Mouse (Mus musculus): Measurements from ENCODE around the gene Slc24a2. TPM values are rescaled to one million over a fixed set of nuclear protein-coding genes. Genes with fewer than 3 reads are reported as not detected.

Slc24a2 gene
- polyA plus RNA-seq, 1 experiment from 2014 or later: 3.8 TPM

DNA sequence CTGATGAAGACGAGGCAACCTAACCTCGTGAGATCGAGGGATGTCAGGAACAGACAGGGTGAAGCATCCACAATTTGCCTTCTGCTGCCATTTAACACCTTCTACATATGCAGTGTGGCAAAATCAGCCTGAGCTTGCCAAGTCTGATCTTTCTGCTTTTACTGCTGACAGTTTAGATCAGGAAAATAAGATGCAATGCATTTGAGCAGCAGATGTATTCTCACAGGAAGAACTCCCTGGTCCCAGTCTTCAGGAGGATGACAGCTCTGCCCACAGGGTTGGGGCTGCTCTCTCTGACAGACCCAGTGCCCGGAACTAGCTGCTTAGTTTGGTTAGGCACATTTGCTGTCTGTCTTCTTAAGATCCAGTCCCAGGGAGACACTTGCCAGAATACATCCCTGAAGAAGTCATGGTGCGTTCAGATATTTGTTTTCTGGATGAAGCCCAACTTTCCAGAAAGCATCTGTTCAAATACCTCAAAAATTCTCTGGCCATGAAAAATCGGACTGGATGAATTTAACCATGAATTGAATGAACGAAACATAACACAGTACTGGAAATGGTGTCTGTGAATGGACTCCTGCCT, 188.8 kb downstream of the Slc24a2 start:
- 63% methylated on average over 7 of the region's 7 CpGs for WGBS

DNA sequence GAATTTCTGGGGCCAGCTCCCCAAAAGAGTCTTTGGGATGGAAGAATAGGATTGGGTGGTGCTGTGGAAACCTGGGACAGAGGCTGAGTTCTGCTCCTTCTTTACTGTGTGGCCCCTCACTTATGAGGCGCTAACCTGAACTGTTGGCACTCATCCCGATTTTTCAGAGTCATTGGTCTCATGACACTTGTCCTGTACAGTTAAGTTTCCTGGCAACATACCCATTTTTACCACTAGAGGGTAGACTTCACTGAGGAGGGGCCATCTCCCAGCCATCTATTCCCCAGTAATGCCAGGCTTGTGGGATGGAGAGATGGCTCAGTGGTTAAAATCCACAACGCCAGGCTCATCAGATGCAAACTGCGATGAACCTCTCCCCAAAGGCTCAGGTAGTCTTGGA, 192.7 kb downstream of the Slc24a2 start:
- Histone ChIP-seq H3K9ac (no peak overlapping the region), H3K9me3 (replicated peaks) (no peaks in the 10 kb centered on the region), H3K27me3 (no peaks in the 10 kb centered on the region), H3K4me2 (no peak overlapping the region), H3K36me3 (no peaks in the 10 kb centered on the region), H3K27ac (no peak overlapping the region), H3K4me3 (no peak overlapping the region), H3K4me1 (replicated peaks) (peaks cover 6% of the 10 kb centered on the region)
- 48% methylated on average over 4 of the region's 4 CpGs for WGBS
- no peak for ATAC-seq (replicated peaks; ENCODE audit: insufficient number of reproducible peaks, insufficient read depth, low FRiP score, low read depth)

More for the DNA sequence above, 188.8 kb downstream of the Slc24a2 start:
- Histone ChIP-seq H3K27me3 (no peaks in the 10 kb centered on the region), H3K4me1 (replicated peaks) (peaks cover 6% of the 10 kb centered on the region), H3K9me3 (replicated peaks) (no peaks in the 10 kb centered on the region), H3K9ac (no peak overlapping the region), H3K36me3 (no peaks in the 10 kb centered on the region), H3K4me3 (no peak overlapping the region), H3K4me2 (no peak overlapping the region), H3K27ac (no peak overlapping the region)
- no peak for ATAC-seq (replicated peaks; ENCODE audit: insufficient number of reproducible peaks, insufficient read depth, low FRiP score, low read depth)

DNA sequence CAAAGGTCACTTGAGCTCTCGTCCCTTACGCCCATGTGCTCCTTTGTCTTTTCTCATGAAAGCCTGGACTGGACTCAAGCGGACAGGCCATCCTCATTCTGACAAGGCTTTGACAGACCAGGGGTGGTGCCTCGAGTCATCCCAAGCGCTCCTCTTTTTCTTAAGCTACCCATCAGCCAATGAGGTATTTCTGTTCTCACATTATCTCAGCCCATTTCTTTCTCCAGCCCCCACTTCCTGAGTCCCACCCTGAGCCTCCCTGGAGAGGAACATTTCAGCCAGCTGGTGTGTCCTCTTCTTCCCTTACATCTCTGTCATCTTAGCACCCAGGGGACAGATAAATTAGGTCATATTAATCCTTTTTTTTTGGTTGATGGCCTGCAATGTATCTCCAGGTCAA, 193.8 kb downstream of the Slc24a2 start:
- Histone ChIP-seq H3K4me2 (no peak overlapping the region), H3K27ac (no peak overlapping the region), H3K27me3 (no peaks in the 10 kb centered on the region), H3K9me3 (replicated peaks) (no peaks in the 10 kb centered on the region), H3K4me1 (replicated peaks) (peaks cover 6% of the 10 kb centered on the region), H3K9ac (no peak overlapping the region), H3K36me3 (no peaks in the 10 kb centered on the region), H3K4me3 (no peak overlapping the region)
- ATAC-seq (replicated peaks; ENCODE audit: insufficient number of reproducible peaks, insufficient read depth, low FRiP score, low read depth): no peak
- 62% methylated on average over 5 of the region's 5 CpGs for WGBS

DNA sequence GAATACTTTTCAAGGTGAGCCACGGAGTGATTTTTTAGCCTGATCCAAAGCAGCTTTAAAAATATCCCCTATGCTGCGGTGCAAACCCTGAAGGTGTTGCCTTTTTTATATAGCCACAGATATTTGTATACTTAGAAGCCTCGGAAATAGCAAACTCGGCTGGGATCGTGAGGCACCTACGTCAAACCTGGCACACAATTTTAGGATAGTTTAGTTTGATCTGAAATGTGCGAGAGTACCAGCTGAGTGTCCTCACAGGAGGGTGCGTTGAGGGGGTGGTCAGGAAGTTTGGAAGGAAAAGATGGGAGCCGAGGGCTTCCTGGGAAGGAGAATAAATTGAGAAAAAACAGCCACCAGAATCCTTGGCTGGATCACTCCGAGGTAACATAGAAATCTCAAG, 194.6 kb downstream of the Slc24a2 start:
- Histone ChIP-seq H3K4me2 (no peak overlapping the region), H3K4me3 (no peak overlapping the region), H3K27ac (no peak overlapping the region), H3K36me3 (no peaks in the 10 kb centered on the region), H3K27me3 (no peaks in the 10 kb centered on the region), H3K9me3 (replicated peaks) (no peaks in the 10 kb centered on the region), H3K9ac (no peak overlapping the region), H3K4me1 (replicated peaks) (peaks cover 6% of the 10 kb centered on the region)
- WGBS: 80% methylated on average over 10 of the region's 10 CpGs
- no peak for ATAC-seq (replicated peaks; ENCODE audit: insufficient number of reproducible peaks, insufficient read depth, low FRiP score, low read depth)

DNA sequence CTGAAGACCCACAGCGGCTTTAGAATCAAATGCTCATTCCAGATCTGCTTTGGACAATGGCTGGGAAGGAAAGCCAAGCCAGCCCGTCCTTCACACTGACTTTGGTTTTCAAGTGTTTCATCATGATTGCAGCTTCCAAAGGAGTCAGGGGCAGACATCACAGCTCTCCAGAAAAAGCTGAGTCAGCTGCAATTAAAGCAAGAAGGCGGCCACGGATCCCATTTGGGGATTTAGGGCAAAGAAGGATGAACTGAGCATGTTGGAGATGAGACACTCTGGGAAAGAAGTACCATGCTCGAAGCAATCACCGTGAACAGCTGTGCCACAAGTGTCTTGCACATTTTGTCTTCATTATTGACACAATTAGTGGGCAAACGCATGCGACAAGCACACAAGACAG, 197.6 kb downstream of the Slc24a2 start:
- Histone ChIP-seq H3K27me3 (no peaks in the 10 kb centered on the region), H3K9ac (no peak overlapping the region), H3K9me3 (replicated peaks) (no peaks in the 10 kb centered on the region), H3K4me1 (replicated peaks) (peaks cover 4% of the 10 kb centered on the region), H3K4me2 (no peak overlapping the region), H3K4me3 (no peak overlapping the region), H3K27ac (no peak overlapping the region), H3K36me3 (no peaks in the 10 kb centered on the region)
- WGBS: 85% methylated on average over 8 of the region's 8 CpGs
- no peak for ATAC-seq (replicated peaks; ENCODE audit: insufficient number of reproducible peaks, insufficient read depth, low FRiP score, low read depth)

DNA sequence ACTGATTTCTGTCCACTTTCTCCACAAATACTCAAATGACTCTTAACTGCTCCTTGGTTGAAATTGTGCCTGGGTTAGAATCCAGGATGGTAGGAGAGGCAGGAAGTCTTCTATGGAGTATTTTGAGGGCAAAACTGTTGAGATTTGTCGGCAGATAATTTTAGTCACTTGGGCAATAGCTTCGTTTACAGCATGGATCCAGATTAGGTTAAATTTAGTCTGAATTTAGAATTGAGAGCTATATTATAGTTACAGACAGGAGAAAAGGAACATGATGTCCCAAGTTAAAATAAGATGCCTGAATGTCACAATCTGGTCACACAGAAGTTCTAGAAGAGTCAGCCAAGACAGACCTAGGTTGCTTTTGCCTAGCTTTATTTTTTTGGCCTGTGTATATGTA, 199.2 kb downstream of the Slc24a2 start:
- Histone ChIP-seq H3K4me3 (no peak overlapping the region), H3K27me3 (no peaks in the 10 kb centered on the region), H3K36me3 (no peaks in the 10 kb centered on the region), H3K4me2 (no peak overlapping the region), H3K9ac (no peak overlapping the region), H3K27ac (no peak overlapping the region), H3K4me1 (replicated peaks) (no peaks in the 10 kb centered on the region; the same call in 1 of the 2 replicates), H3K9me3 (replicated peaks) (no peaks in the 10 kb centered on the region)
- ATAC-seq (replicated peaks; ENCODE audit: insufficient number of reproducible peaks, insufficient read depth, low FRiP score, low read depth): no peak
- WGBS: 81% methylated on average over 2 of the region's 2 CpGs

DNA sequence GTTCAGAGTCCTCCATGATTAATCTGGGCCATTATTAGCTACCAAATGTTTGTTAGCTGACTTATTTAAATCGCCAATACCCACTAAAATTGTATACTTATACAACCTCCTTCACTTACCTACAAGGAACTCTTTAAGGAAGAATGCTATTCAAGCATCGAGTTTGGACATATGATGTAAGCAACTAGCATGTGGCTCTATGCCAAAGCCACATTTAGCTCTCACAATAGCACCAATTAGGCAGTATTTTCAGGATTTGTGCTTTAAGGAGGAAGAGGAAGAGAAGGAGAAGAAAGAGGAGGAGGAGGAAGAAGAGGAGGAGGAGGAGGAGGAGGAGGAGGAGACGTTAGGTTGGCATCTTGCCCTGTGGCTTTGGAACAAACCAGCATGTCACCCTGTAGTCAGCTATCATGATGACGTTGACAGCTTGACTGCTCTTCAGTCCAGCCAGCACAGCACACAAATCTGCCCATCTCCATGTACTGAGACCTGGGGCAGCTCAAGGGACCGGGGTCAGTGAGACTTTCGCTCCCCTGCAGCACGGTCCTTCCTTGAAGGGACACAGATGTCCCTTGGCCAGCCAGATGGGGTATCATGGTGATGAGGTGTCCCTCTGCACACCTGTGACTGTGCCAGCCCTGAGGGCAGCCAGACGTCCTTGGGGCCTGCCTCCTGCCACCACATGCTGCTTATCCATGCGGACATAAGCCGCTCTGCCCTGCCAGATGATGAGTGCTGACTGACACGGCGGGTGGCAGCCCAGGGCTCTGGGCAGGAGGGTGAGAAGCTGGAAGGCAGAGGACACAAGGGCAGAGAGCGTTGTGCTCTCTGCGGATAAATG, 203.7 kb downstream of the Slc24a2 start:
- Histone ChIP-seq H3K9me3 (replicated peaks) (no peaks in the 10 kb centered on the region), H3K27me3 (no peaks in the 10 kb centered on the region), H3K27ac (no peak overlapping the region), H3K4me3 (no peak overlapping the region), H3K4me1 (replicated peaks) (no peaks in the 10 kb centered on the region; the same call in 1 of the 2 replicates), H3K36me3 (no peaks in the 10 kb centered on the region), H3K9ac (no peak overlapping the region), H3K4me2 (no peak overlapping the region)
- peak; percentile 43; the same call in 1 of the 2 replicates for ATAC-seq (replicated peaks; ENCODE audit: insufficient number of reproducible peaks, insufficient read depth, low FRiP score, low read depth)
- WGBS: 56% methylated on average over 14 of the region's 14 CpGs

DNA sequence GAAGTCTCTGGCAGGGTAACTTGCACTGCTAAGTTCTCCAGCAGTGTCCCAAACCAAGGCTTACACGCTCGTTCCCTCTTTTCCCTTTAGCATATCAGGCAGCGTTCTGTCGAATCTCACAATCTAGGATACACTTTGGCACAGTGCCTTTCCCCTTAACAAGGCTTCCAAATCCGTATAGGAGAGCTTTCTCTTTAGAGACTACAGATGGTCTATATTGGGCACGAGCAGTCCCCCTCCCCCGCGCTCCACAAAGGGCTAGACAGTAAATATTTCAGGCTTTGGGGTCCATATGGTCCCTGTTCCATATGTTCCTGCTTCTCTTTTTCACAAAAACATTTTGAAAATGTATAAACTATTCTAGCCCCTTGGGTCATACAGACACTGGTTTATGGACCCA, 205.7 kb downstream of the Slc24a2 start:
- no peak overlapping the region for H3K4me2 ChIP-seq
- H3K27me3 ChIP-seq: no peaks in the 10 kb centered on the region
- WGBS: 71% methylated on average over 8 of the region's 8 CpGs

DNA sequence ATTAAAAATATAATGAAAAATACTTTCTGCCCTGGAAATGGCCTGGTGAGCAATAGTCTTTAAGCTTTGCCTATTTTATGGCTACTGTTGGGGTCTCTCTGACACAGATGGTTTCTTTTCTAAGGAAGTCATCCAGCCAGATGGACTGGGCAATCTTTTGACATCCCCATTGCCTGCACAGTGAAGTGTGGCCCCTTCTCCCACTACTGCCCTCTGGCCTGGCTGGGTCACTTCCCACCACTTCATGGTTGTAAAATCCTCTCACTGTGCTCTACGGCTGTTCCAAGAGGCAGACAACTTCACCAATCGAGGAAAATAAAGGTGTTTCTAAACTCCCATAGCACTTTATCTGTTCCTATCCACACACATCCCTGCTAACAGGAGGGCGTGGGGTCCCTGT, 208.7 kb downstream of the Slc24a2 start:
- H3K27me3 ChIP-seq: no peaks in the 10 kb centered on the region
- H3K27ac ChIP-seq: no peak overlapping the region
- no peak overlapping the region for H3K4me3 ChIP-seq
- no peak overlapping the region for H3K4me2 ChIP-seq
- H3K9ac ChIP-seq: no peak overlapping the region
- WGBS: 68% methylated on average over 3 of the region's 3 CpGs
- ATAC-seq (replicated peaks; ENCODE audit: insufficient number of reproducible peaks, insufficient read depth, low FRiP score, low read depth): no peak
- no peaks in the 10 kb centered on the region for H3K36me3 ChIP-seq
- no peaks in the 10 kb centered on the region for H3K9me3 ChIP-seq (replicated peaks)
- H3K4me1 ChIP-seq (replicated peaks): no peaks in the 10 kb centered on the region

More for the DNA sequence above, 205.7 kb downstream of the Slc24a2 start:
- Histone ChIP-seq H3K4me1 (replicated peaks) (no peaks in the 10 kb centered on the region; the same call in 1 of the 2 replicates), H3K36me3 (no peaks in the 10 kb centered on the region), H3K9me3 (replicated peaks) (no peaks in the 10 kb centered on the region), H3K9ac (no peak overlapping the region), H3K27ac (no peak overlapping the region), H3K4me3 (no peak overlapping the region)
- no peak for ATAC-seq (replicated peaks; ENCODE audit: insufficient number of reproducible peaks, insufficient read depth, low FRiP score, low read depth)

DNA sequence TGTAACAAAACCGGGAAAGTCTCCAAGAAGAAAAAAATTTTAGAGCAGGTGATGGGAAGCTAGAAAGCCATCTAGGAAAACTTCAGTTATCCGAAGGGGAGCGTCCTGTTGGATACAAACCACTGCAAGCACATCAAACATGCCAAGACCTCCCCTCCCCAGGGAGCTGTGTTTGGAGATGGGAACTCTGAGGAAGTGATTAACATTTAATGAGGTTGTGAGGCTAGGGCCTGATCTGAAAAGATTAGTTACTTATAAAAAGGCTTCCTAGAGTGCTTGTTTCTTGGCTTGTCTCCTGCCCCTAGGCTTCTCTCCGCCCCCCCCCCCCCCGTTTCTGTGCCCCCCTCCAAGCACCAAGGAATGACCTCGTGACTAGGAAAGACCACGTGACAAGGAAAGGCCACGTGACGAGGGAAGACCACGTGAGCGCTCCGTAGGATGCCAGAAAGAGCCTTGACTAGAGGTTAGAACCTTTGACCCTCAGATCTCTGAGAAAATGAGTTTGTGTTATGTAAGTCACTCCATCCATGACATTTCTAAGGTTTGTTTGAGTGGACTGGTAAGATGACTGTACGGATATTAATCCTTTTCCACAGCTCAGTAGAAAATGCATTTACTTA, 210.7 kb downstream of the Slc24a2 start:
- H3K4me1 ChIP-seq (replicated peaks): no peaks in the 10 kb centered on the region
- H3K4me3 ChIP-seq: no peak overlapping the region
- no peak overlapping the region for H3K27ac ChIP-seq
- H3K9me3 ChIP-seq (replicated peaks): no peaks in the 10 kb centered on the region
- H3K4me2 ChIP-seq: no peak overlapping the region
- ATAC-seq (replicated peaks; ENCODE audit: insufficient number of reproducible peaks, insufficient read depth, low FRiP score, low read depth): no peak
- no peak overlapping the region for H3K9ac ChIP-seq
- 64% methylated on average over 13 of the region's 13 CpGs for WGBS
- no peaks in the 10 kb centered on the region for H3K27me3 ChIP-seq
- no peaks in the 10 kb centered on the region for H3K36me3 ChIP-seq

DNA sequence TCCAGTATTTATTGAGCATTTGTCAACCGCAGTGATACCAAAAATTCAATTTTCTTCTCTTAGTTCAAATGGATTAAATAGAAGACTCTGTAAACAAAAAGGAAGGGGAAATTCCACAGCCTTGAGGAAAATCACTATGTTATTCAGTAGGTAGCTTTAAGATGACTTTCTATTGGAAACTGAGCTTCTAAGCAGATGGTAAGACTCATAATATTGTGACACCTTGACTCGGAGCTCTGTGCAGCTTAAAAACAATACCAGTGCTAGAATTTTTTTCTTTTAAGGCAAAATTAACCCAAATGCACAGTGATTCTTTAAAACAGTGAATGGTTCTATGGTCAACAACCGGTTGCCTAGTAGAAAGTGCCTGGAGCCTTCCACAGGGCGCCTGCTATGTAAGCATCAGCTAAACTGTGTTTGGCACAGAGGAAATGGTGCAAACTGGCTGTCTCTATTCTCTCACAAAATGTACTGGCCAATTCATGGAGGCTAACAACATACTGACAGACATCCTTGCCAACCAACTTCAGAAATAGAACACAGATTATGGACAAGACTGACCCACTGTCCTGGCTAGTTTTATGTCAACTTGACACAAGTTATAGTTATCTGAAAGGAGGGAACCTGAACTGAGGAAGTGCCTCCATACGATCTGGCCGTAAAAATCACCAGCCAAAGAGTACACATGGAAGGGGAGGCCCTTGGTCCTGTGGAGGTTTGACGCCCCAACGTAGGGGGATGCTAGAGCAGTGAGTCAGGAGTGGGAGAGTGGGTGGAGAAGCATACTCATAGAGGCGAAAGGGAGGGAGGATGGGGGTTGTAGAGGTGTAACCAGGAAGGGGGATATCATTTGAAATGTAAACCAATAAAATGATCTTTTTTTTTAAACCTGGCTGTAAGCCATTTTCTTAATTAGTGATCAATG, 211.9 kb downstream of the Slc24a2 start:
- WGBS: 76% methylated on average over 9 of the region's 9 CpGs
- no peak for ATAC-seq (replicated peaks; ENCODE audit: insufficient number of reproducible peaks, insufficient read depth, low FRiP score, low read depth)
- Histone ChIP-seq H3K4me2 (no peak overlapping the region), H3K9ac (no peak overlapping the region), H3K4me3 (no peak overlapping the region), H3K27ac (no peak overlapping the region), H3K4me1 (replicated peaks) (no peaks in the 10 kb centered on the region), H3K36me3 (no peaks in the 10 kb centered on the region), H3K9me3 (replicated peaks) (no peaks in the 10 kb centered on the region), H3K27me3 (no peaks in the 10 kb centered on the region)
